Mouse (Mus musculus) T-cell, adult 2 months (primary cell): ENCODE results near the gene Rbm47.
A peak's percentile ranks its signal among the peaks of the same experiment; 100 is the strongest.

Source experiments
- DNase-seq: peaks from one replicate; pipeline ENCODE4 v3.0.0; 2022; ENCODE audit warnings: low spot score

Gene Rbm47

DNA sequence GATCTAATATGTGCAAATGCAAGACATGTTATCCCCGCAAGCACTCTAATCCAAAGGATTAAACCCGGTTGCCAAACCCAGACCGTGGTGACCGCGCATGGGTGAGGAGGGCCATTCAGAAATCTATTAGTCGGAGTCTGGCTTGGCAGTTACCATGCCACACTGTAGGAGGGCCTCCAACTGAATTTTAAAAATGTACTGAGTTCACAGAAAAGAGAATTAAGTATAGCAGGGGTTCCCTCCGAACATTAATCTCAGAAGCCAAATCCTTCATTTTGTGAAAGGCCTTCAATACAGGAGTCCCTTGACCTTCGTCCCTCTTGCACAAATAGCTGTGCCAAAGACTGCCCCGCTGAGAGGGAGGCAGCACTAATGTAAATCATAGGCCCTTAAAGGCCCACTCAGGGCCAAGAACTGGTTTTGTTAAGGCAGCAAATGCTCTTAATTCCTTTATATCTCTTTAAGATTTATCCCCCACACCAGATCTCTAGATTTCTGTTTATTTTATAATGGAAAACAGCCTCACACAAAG is 16.4 kb downstream of the Rbm47 start:
- no peak for DNase-seq

DNA sequence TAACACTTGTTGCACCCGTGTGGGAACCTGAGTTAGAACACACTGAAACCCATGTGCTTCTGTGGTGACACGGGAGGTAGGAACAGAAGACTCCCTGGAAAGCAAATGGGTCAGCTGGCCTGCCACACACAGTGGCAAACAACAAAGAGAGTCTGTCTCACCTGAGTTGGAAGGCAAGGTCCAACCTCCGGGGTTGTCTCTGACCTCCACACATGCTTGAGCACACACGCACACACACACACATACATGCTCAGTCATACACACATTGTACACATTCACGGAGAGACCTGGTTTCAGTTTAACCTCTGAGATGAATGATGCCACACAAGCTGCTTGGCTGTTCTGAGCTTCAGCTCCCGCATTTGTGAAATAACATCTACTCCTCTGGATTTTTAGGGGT is 18.3 kb downstream of the Rbm47 start:
- DNase-seq, result no peak

DNA sequence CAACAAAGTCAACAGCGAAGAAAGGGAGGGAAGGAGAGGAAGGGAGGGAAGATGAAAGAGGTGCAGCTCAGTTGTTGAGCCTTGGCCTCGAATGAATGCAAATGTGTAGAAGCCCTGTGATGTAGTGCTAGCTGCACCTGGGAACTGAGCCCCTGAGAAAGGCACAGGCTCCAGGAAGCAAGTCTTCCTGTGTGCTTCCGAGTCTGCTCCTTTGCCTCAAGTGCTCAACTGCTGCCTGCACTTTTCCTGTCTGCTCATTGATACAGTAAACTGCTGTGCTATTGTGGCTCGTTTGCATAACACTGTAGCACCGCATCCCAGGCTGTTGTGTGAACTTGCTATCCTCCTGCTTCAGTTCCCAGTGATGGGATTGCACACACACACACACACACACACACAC is 19.4 kb downstream of the Rbm47 start:
- DNase-seq, result no peak

DNA sequence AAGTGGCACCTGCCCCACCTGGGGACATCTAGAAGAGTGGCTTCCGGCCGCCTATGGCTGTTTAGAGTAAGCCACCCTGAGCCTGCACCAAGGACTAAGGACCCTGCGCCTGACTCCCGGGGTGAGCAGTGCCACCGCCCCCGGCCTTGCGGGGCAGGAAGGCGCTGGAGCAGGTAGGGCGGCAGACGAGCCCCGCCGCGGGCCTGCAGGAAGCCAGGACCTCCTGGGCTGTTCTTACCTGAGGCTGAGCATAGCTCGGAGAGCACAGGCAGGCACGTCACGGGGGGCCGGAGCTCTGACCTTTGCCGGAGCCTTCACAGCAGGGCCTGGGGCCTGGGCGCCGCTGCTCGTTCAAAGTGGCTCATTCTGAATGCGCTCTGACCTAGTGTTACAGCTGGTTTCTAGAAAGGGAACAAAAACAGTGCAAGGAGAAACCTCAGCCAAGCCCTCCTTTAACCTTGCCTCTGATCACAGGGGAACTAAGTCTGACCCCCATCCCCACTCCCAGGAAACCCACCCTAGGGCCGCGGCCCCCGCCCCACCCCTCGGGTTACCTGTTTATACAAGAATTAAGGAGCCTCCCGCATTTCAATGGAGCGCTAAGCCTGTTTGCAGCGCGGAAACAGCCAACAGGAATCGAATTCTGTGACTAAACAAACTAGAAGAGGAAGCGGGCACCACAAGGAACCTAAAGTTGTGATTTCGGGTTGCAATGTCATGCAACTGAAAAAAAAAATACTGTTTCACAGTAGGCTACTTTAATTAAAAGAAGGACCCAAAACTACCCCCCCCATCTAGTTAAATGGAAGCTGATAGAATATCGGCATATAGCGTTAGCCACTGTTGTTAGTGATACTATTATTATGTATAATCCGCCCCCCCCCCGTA is 21.4 kb downstream of the Rbm47 start:
- peak; percentile 62 for DNase-seq

DNA sequence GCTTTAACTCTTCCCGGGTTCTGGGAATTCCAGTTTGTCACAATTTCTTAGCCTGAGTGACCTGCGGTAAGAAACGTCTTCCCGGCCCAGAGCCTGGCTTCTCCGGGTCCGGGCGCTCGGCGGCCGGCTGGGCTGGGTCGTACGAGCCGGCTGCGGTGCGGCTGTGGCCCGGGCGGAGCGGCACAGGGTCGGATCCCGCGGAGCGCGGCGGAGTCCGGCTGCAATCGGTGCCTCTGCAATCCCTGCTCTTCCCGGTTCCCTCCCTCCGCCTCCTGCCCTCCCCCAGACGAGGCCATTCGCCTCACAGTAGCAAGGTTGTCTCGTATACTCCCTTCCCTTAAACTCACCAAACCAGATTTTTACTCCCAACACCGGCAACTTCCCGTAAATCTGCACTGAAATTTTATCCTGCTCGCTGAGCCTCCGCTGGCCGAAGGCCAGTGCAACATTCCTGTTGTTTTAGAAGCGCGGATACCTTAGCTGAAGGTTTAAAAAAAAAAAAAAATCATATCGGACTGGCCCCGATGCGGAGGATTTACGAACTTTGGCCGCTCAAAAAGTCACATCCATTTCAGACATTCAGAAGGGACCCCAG is 22.1 kb downstream of the Rbm47 start:
- DNase-seq, result no peak

DNA sequence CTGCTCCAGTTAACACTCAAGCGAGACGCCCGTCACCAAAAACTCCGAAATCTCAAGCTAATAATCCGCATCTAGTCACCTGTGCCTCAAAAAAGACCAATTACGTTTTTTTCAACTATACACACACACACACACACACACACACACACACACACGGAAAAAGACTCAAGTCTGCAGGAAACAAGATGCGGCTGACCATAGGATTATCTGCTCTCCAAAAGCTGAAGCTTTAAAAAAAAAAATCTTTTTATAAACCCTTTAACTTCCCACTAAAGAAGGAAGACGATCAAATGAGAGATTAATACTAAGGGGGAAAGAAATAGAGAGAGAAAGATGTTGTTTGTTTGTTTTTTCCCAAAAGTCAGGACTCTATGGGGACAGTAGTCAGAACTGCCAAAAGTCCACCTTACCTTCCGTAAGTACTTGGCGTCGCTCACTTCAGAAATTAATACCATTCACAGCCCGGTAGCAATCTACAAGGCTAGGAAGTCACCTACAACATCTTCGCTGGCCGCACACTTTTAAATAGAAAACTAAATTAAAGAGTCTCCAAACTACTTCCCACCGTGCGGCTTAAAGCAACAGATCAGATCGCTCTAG is 22.7 kb downstream of the Rbm47 start:
- no peak for DNase-seq

DNA sequence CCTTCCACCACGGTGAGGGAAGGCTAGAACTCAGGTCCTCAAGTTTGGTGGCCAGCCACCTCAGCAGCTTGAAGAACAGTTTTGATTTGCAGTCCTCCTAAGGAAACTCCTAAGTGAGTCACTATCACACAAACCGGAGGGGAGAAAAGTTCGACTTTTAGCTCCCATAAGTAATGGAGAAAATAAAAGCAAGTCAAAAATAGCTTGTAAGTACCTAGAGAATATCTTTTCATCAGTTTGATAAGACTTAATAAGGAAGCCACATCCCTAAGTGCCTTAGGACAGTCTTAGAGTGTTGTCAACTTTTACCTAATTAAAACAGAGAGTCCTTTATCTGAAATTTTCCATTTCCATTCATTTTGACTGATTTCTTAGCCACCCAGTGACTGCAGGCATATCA is 23.3 kb downstream of the Rbm47 start:
- no peak for DNase-seq

DNA sequence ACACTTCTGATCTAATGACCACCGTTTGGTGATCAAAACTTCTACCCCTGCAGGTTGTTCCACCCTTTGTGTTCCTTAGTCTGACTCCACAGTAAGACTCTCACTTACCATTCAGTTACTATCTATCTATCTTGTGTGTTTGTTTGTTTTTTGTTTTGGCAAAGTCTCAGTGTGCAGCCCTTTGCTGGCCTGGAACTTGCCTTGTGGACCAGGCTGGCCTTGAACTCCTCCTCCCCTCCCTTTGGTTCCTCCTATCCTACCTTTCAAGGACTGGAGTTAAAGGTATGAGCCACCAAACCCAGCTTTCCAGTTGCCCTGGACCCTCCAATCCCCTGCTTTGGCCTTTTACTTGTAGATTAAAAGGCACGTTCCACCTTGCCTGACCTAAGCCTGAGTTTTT is 23.8 kb downstream of the Rbm47 start:
- DNase-seq, result no peak

DNA sequence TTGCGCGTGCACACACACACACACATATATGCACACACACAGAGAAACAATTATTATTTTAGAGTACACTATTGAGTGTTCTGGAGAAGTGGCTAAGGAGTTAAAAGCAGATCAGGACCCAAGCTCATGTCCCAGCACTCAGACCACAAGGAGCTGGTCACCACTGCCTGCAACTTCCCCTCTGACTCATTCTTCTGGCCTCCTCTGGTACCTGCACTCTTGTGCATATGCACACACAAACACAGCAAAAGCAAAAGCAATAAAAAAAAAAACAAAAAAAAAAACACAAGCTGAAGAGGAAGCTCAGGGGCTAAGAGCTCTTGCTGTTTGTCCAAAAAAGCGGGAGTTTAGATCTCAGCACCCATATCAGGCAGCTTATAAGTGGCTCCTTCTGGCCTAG is 25.6 kb downstream of the Rbm47 start:
- no peak for DNase-seq

DNA sequence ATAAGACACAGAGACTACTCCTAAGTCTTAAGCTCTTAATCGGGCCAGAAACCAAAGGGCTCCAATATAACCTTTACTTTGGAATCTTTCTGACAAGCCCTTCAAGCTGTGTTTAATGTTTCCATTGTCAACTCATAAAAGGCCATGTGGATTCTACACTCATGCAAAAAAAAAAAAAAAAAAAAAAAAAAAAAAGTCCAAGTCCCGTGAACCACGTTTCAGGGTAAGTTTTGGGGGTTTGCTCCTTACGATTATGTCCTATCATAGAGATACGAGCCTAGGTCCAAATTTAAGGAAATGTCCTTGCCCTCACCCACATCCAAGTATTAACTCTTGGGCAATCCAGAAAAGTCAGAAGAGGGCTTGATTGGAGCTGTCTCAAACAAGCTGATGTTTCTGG is 27.3 kb downstream of the Rbm47 start:
- DNase-seq, result no peak

DNA sequence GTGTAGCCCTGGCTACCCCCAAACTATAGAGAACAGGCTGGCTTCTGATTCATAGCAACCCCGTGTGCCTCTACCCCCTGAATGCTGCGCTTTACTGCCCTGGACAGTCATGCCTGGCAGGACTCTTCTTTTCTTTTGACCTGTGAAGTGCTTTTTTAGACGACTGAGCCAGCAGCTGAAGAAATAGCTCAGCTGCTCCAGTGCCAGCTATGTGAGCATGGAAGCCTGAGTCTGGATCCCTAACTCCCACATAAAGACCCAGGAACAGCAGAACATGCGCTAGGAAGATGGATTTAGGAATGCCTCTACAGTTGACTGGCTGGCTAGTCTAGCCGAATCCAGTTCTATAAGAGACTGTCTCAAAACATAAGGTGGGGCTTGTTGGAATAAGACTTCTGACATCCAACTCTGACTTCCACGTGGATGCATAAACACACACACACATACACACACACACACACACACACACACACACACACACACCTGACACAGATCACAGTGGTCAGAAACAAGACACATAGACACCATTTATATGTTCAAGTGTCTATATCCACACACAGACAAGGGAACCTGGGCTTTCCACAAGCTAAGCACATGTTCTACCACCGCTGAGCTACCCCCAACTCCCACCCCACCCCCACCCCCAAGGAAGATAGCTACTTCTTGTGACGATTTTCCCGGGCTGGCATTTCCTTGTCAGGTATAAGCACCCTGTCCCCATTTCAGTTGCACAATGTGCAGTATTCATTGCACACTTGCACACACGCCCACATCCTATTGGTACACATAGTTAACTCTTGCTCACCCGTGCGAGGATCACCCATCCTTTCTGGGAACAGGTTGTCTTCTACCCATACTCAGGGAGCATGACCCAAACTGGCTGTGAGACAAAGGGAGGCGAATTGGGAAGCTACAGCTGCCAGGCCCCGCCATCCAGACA is 29.6 kb downstream of the Rbm47 start:
- no peak for DNase-seq

DNA sequence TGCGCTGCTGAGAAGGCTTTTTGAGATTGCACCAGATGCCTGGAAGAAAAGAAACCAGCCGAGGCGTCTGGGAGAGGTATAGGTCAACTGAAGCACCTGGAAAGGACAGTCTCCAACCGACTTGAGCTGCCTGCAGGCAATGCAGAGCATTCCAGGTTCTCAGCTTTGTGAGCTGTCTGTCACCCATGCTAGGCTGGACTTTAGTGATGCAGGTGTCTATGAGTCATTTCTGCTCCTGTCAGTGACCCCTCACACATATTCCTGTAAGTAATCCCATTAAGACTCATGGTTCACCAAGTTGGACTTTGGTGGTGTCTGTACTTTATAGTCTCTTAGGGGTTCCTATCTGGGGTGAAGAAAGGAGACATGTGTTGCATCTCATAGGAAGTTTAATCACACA is 31.4 kb downstream of the Rbm47 start:
- DNase-seq, result no peak

DNA sequence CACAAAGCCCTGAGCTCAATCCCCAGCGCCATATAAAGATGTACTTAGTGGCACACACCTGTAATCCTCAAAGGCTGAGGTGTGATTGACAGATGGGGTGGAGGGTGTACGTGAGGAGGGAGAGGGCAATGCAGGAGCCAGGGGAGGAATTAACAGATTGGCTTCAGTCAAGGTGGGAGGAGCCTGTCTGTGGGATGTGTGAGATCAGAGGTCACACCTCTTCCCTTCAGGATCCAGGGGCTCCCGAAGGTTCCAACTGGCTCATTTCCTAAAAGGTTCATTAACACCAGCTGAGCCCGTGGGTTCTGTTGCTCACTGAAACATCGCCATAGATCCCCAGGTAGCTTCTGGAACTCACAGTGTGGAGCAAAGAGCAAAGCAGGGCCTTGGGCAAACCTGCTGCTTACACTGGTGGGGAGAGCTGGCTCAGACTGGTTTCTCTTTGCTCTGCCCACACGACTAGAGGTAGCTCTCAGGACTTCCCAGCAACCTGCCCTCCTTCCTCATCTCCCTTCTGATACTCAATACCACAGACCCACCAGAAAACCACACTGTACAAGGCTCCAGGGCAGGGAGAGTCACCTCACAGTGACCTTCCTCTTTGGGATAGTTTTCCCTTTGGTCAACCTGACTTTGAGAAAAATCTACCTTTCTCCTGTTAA is 33.2 kb downstream of the Rbm47 start:
- DNase-seq, result no peak

DNA sequence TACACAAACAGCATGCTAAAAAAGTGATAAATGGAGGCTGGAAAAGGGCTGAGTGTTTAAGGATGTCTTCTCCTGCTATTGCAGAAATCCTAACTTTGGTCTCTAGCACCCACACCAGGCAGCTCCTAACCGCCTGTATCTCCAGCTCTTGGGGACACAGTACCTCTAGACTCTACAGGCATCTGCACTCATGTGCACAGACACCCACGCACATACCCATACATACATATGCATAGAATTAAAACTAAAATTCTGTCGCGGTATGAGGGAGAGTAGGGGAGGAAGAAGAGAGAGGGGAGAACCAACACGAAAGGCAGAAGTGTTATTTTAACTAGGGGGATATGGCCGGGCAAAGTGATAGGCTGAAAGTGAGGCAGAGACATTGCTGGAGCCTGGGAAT is 33.7 kb downstream of the Rbm47 start:
- DNase-seq, result no peak

DNA sequence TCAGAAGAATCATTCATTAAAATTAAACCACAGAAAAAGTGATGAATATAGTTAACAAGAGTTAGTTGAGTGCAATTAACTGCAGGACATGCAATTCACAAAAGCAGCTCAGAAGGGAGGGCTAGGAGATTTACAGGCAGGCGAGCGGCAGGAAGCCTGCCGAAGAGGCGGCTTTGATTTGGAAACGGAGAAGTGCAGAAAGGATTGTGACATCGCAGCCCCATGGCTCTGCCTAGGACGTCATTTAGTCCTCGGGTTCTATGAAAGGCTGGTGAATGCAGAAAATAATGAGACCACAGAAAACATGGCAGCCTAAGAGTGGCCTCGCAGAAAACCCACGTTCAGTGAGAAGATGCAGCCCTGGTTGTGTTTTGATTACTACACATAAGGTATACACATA is 34.3 kb downstream of the Rbm47 start:
- no peak for DNase-seq

DNA sequence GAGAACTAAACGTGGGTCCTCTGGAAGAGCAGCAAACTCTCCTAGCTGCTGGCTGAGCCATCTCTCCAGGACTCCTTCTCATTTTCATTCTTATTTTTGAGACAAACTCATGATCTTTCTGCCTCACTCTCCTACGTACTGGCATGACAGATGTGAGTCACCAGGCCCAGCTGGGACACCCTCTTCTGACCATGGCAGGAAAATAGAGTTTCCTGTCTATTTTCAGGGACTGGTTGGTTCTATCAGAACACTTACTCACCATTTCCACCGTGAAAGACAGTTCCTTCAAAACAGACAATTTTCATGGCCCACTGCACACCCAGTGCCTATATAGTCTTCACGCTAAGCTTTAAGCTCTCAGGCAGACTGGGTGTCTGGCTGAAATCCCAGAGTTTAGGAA is 35.7 kb downstream of the Rbm47 start:
- no peak for DNase-seq

DNA sequence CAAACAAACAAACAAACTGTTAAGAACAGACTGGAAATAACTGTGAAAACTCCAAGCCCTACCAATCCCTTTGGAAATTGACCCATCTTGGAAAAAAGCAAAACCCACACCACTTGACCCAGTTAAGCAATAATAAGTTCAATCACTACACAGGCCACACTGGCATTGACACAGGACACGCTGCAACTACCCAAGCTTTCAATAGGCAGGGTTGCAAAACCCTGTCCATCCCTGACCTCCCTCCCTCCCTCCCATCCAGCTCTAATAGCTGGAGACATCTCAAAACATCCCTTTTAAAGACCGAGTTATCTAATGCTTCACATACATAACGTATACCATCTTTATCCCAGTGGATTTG is 37.1 kb downstream of the Rbm47 start:
- DNase-seq, result no peak

DNA sequence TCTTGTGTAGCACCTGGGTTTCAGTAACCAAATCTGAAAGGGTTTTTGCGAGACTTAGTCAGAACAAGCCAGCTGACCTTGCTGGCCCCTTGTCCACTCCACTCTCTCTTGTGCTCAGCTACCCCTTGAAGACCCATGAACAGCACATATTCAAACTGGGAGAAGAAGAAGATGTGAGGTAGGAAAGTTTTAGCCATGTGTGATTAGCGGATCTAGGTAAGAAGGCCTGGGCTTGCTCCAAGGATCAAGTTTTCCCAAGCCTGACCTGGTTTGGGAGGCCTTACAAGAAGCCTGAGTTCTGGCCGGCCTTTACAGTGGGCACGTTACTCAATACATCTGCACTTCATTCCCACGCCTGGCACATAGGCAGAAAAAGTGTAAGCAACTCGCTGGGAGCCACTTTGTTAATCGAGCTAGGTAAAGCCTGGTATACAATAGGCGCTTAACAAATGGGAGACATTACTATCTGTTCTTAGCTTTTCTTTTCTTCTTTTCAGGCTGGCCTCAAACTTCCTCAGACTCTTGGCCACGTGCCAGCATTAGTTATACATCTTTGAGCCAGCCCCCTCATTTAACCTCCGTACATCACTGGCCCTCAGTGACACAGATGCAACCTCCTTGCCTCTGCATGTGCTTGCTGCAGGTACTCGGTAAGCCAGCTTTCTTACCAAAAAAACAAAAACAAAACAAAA is 37.6 kb downstream of the Rbm47 start:
- no peak for DNase-seq

DNA sequence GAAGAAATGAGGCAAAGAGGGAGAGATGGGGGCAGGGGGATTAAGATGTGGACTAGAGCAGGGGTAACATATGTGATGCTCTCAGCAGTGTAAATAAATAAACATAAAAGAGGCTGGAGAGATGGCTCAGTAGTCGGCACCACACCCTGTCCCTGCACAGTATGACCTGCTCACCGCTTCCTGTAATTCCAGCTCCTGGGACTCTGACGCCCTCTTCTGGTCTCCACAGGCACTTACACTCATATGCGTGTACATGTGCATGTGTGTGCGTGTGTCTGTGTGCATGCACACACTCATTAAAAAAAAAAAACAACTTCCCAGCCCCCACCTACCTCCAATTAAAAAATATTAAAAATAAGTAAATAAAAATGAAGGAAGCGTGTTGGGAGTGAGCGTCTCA is 38.3 kb downstream of the Rbm47 start:
- no peak for DNase-seq

DNA sequence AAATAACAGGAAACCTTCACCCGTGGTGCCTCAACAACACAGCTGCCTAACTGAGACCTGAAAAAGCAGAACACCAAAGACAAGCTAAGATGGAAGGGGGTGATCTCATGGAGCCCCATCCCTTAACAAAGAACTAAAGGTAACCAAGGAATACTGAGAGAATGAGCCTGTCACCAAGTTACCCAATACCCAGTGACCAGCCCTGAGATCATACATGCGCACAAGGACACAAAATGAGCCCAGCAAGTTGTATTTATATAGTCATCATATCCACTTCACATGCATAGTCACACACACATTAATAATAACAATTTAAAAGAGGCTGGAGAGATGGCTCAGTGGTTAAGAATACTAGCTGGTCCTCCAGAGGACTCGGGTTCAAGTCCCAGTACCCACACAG is 44.0 kb downstream of the Rbm47 start:
- DNase-seq, result no peak

DNA sequence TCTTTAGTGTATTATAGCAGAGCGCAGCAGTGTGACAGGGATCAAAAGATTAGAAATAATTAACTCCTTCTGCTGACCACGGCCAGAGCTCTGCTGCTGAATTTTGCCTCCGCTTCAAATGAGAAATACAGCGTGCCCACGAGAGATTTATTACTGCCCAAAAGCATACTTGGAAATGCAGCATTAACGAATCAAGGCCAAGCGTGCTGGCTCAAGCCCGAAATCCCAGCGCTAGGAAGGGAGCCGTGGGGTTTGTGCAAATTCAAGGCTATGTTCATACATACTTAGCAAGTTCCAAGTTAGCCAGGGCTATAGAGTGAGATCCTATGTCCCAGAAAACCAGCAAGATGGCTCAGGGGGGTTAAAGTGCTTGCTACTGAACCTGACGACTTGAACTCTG is 47.5 kb downstream of the Rbm47 start:
- DNase-seq, result no peak
